Mouse (Mus musculus) thymus, adult 2 months (tissue): ENCODE measurements around the gene Abcb9. TPM values are rescaled to one million over a fixed set of nuclear protein-coding genes. Genes with fewer than 3 reads are reported as not detected.

Source experiments
- DNase-seq: peaks from one replicate; pipeline ENCODE4 v3.0.0; 2021
- H3K27ac ChIP-seq: fragments of 200-500 bp; 2 replicates; pipeline ENCODE4 v1.5.1; 2012; ENCODE audit warnings: low read length, control low read depth; ENCODE audit not compliant: control insufficient read depth, insufficient read depth
- H3K27me3 ChIP-seq: fragments of 200-500 bp; 2 replicates; pipeline ENCODE4 v1.6.1; 2012; ENCODE audit warnings: mild to moderate bottlenecking, low read length, moderate library complexity, mixed read lengths; ENCODE audit not compliant: control insufficient read depth, insufficient read depth
- H3K36me3 ChIP-seq: fragments of 200-500 bp; 2 replicates; pipeline ENCODE4 v1.6.1; 2012; ENCODE audit warnings: mild to moderate bottlenecking, low read length, moderate library complexity; ENCODE audit not compliant: control insufficient read depth, insufficient read depth
- H3K4me1 ChIP-seq: fragments of 200-500 bp; replicated peaks from 2 replicates; pipeline ENCODE4 v1.6.1; 2012; ENCODE audit warnings: low read length; ENCODE audit not compliant: control insufficient read depth, insufficient read depth
- H3K4me3 ChIP-seq: fragments of 200-500 bp; 2 replicates; pipeline ENCODE4 v1.5.1; 2012; ENCODE audit warnings: mild to moderate bottlenecking, low read length, control low read depth, moderate library complexity; ENCODE audit not compliant: control insufficient read depth, insufficient read depth
- CTCF ChIP-seq: fragments of 200-500 bp; IDR thresholded peaks from 2 replicates; pipeline ENCODE4 v1.5.1; 2012; ENCODE audit warnings: mild to moderate bottlenecking, control low read depth, low read length, moderate library complexity, borderline replicate concordance; ENCODE audit not compliant: control insufficient read depth, poor library complexity, insufficient read depth; ENCODE audit errors: extremely low read depth
- POLR2A ChIP-seq: fragments of 200-500 bp; IDR thresholded peaks from 2 replicates; pipeline ENCODE4 v1.6.1; 2012; ENCODE audit warnings: mild to moderate bottlenecking, low read length, control low read depth, moderate library complexity; ENCODE audit not compliant: control insufficient read depth, poor library complexity, insufficient read depth; ENCODE audit errors: extremely low read depth
- WGBS: fragments of 180-500 bp; shearing (Covaris S2); methylation state at CpG from one replicate; pipeline ENCODE4 v1.1.7; 2018; 5-methylcytosine and 5-hydroxymethylcytosine counted together
- polyA plus RNA-seq: library from polyadenylated mRNA; depleted of rRNA; stranded (reverse); fragments of >200 nt; gene quantifications from 2 replicates; pipeline ENCODE4 v1.2.3, GENCODE M21; 2012

Gene Abcb9
- polyA plus RNA-seq, 1 experiment, result 48.2 TPM

GRCm38 (mm10) chr5:124095077-124095581 lies 469 bp downstream of the Abcb9 start:
- H3K4me3 ChIP-seq, result peak overlapping the region; percentile 38
- peaks cover 11% of the 10 kb centered on the region for H3K4me1 ChIP-seq
- WGBS, result 25% methylated on average over 19 of the region's 19 CpGs
- no peak overlapping the region for H3K27ac ChIP-seq
- H3K36me3 ChIP-seq, result no peaks in the 10 kb centered on the region
- TF ChIP-seq POLR2A (no peak), CTCF (no peak)
- DNase-seq, result no peak
- H3K27me3 ChIP-seq, result no peaks in the 10 kb centered on the region

GRCm38 (mm10) chr5:124093852-124094604 lies 1.6 kb downstream of the Abcb9 start:
- H3K4me1 ChIP-seq, result peaks cover 11% of the 10 kb centered on the region
- 95% methylated on average over 12 of the region's 12 CpGs for WGBS
- no peaks in the 10 kb centered on the region for H3K27me3 ChIP-seq
- TF ChIP-seq CTCF, result no peak
- TF ChIP-seq POLR2A, result no peak
- no peak for DNase-seq
- no peaks in the 10 kb centered on the region for H3K36me3 ChIP-seq
- H3K27ac ChIP-seq, result no peak overlapping the region
- no peak overlapping the region for H3K4me3 ChIP-seq

- peaks cover 11% of the 10 kb centered on the region for H3K4me1 ChIP-seq
- no peak for DNase-seq
- no peaks in the 10 kb centered on the region for H3K27me3 ChIP-seq
- H3K36me3 ChIP-seq, result no peaks in the 10 kb centered on the region
- H3K4me3 ChIP-seq, result no peak overlapping the region
- WGBS, result 92% methylated on average over 11 of the region's 11 CpGs
- no peak overlapping the region for H3K27ac ChIP-seq
- TF ChIP-seq POLR2A (no peak), CTCF (no peak)
Observed at GRCm38 (mm10) chr5:124093120-124093794, 2.3 kb downstream of the Abcb9 start.

- H3K4me3 ChIP-seq, result no peak overlapping the region
- WGBS, result 96% methylated on average over 9 of the region's 9 CpGs
- no peak for TF ChIP-seq CTCF
- no peaks in the 10 kb centered on the region for H3K36me3 ChIP-seq
- no peak for DNase-seq
- no peak overlapping the region for H3K27ac ChIP-seq
- no peaks in the 10 kb centered on the region for H3K27me3 ChIP-seq
- peaks cover 11% of the 10 kb centered on the region for H3K4me1 ChIP-seq
Observed at GRCm38 (mm10) chr5:124091951-124092406, 3.6 kb downstream of the Abcb9 start.

- peaks cover under 1% of the 10 kb centered on the region for H3K4me1 ChIP-seq
- no peaks in the 10 kb centered on the region for H3K36me3 ChIP-seq
- H3K4me3 ChIP-seq, result no peak overlapping the region
- 95% methylated on average over 23 of the region's 23 CpGs for WGBS
- no peak for TF ChIP-seq CTCF
- TF ChIP-seq POLR2A, result no peak
- DNase-seq, result no peak
- no peak overlapping the region for H3K27ac ChIP-seq
- no peaks in the 10 kb centered on the region for H3K27me3 ChIP-seq
Observed at GRCm38 (mm10) chr5:124089868-124090267, 5.7 kb downstream of the Abcb9 start.

GRCm38 (mm10) chr5:124086876-124087275 lies 8.7 kb downstream of the Abcb9 start:
- peaks cover 26% of the 10 kb centered on the region for H3K4me1 ChIP-seq
- H3K36me3 ChIP-seq, result no peaks in the 10 kb centered on the region
- DNase-seq, result no peak
- no peak for TF ChIP-seq CTCF
- no peak for TF ChIP-seq POLR2A
- H3K4me3 ChIP-seq, result no peak overlapping the region
- WGBS, result 89% methylated on average over 4 of the region's 4 CpGs
- no peaks in the 10 kb centered on the region for H3K27me3 ChIP-seq
- no peak overlapping the region for H3K27ac ChIP-seq
